Mouse (Mus musculus) testis, adult 2 months (tissue): ENCODE results near the gene AA467197. TPM values are rescaled to one million over a fixed set of nuclear protein-coding genes. Genes with fewer than 3 reads are reported as not detected.

Experiments used
- H3K27ac ChIP-seq: fragments of 200-500 bp; 2 replicates; pipeline ENCODE4 v1.5.1; 2012; ENCODE audit warnings: low read depth, low read length; ENCODE audit not compliant: control insufficient read depth, insufficient read depth
- H3K27me3 ChIP-seq: fragments of 200-500 bp; 2 replicates; pipeline ENCODE4 v1.6.1; 2012; ENCODE audit warnings: mild to moderate bottlenecking, low read length, moderate library complexity; ENCODE audit not compliant: control insufficient read depth, insufficient read depth
- H3K36me3 ChIP-seq: fragments of 200-500 bp; 2 replicates; pipeline ENCODE4 v1.6.1; 2012; ENCODE audit warnings: mild to moderate bottlenecking, low read length; ENCODE audit not compliant: control insufficient read depth, insufficient read depth
- H3K4me1 ChIP-seq: fragments of 200-500 bp; 2 replicates; pipeline ENCODE4 v1.6.1; 2012; ENCODE audit warnings: low read length; ENCODE audit not compliant: control insufficient read depth, insufficient read depth
- H3K4me3 ChIP-seq: fragments of 200-500 bp; 2 replicates; pipeline ENCODE4 v1.5.1; 2012; ENCODE audit warnings: low read depth, mild to moderate bottlenecking, low read length, moderate library complexity, mixed read lengths; ENCODE audit not compliant: control insufficient read depth
- CTCF ChIP-seq: fragments of 200-500 bp; IDR thresholded peaks from 2 replicates; pipeline ENCODE4 v1.5.1; 2012; ENCODE audit warnings: low read depth, mild to moderate bottlenecking, inconsistent platforms, low read length, moderate library complexity; ENCODE audit not compliant: control insufficient read depth, insufficient read depth, insufficient replicate concordance
- POLR2A ChIP-seq: fragments of 200-500 bp; IDR thresholded peaks from 2 replicates; pipeline ENCODE4 v1.6.1; 2012; ENCODE audit warnings: low read depth, mild to moderate bottlenecking, inconsistent platforms, low read length, moderate library complexity; ENCODE audit not compliant: control insufficient read depth
- polyA plus RNA-seq: library from polyadenylated mRNA; depleted of rRNA; stranded (reverse); fragments of >200 nt; gene quantifications from 2 replicates; pipeline ENCODE4 v1.2.3, GENCODE M21; 2012

Gene AA467197
- polyA plus RNA-seq, 1 experiment = 157 TPM

DNA sequence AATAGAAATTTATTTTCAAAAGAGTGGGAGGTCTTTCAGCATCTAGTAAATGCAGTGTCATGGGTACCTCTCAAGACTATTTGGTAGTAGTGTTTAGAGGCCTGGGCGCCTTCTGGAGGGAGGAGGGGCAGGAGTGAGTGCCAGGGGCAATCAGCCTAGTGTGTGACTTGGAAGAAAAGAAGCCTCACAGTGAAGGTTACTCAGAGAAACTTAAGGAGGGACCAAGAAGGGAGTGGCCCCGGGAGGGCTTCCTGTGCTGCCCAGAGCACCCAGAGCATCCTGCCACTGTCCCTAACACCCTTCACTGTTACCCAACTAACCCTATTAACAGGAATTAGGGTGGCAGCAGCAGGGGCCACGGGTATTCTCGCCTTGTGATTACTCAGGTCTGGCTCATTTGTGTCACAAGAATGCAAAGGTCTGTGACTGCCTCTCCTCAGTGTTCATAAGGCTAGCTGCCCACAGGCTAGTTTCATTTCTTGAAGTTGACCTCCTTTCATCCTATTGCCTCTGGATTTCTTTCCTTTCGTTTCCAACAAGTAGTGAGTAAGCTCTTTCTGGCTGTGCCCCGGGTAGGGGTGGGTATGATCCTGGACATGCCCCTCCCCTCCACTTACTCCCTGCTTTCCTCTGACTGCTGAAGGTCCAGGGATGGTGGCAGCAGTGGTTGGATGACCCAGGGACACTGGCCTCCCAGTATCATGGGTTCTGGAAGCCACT, 28.6 kb downstream of the AA467197 start:
- no peaks in the 10 kb centered on the region for H3K27me3 ChIP-seq
- H3K27ac ChIP-seq = no peak overlapping the region
- no peaks in the 10 kb centered on the region for H3K36me3 ChIP-seq
- H3K4me3 ChIP-seq = peak overlapping the region; percentile 19
- H3K4me1 ChIP-seq = no peaks in the 10 kb centered on the region
- TF ChIP-seq CTCF = no peak
- TF ChIP-seq POLR2A = no peak

DNA sequence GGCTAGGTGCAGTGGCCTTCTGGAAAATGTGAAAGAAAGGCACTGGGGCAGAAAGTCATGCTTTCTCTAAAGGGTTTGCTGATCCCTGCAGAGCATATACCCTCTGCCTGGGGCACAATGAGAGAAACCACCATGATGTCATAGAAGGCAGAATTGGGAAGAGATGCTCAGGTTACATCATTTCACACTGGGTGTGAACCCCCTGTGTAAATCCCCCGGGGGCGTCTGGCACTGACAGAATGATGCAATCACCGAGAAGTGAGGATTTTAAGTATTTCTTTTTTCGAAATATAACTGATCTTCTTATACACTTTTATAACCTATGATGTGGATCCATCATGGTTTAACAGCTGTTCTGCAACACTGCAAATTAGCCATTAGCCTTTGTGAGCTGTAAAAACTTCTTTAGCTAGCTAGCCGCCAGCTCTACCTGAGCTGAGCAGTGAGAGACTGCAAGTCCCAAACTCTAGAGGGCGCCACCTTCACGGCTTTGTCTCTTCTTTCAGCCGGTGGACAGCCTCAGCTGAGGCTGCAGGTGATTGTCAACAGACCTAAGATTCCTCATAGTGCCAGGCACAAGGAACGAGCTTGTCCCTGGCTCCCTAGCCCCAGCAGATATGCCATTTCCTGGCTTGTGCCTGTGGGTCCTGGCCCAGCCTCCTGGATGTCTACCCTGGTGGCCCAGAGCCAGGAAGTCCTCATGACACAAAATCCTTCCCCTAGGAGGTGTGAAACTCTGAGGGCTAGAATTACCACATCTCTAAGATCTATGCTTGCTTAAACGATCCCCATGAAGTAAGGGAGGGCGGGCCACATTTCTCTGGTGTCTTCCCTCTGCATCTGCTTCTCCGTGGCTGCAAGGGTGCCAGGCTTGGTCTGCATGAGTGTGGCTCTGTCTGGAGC, 29.4 kb downstream of the AA467197 start:
- no peaks in the 10 kb centered on the region for H3K36me3 ChIP-seq
- H3K4me1 ChIP-seq = no peaks in the 10 kb centered on the region
- H3K27me3 ChIP-seq = no peaks in the 10 kb centered on the region
- H3K27ac ChIP-seq = no peak overlapping the region
- H3K4me3 ChIP-seq = peak overlapping the region; percentile 23
- no peak for TF ChIP-seq POLR2A
- peak; percentile 64; the same call in 1 of the 2 replicates for TF ChIP-seq CTCF

DNA sequence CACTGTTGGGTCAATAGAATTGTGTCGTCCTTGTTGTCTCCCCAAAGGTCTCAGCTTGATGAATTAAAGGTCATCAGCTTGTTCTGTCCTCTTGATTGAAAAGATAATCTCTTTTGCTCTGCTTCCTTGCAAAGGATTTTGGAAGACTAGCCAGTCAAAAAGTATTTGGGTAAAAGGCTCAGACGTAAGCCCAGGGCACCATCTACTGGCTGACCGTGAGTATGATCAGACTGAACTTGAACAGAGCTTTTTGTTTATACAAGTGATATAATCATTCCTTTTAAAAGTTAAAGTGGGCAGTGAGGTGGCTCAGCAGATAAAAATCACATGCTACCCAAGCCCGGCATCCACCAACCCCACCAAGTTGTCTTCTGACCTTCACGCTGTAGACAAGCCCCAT, 31.1 kb downstream of the AA467197 start:
- no peak overlapping the region for H3K4me3 ChIP-seq
- no peaks in the 10 kb centered on the region for H3K27me3 ChIP-seq
- TF ChIP-seq POLR2A = no peak
- TF ChIP-seq CTCF = no peak
- no peaks in the 10 kb centered on the region for H3K4me1 ChIP-seq
- no peaks in the 10 kb centered on the region for H3K36me3 ChIP-seq
- H3K27ac ChIP-seq = no peak overlapping the region

DNA sequence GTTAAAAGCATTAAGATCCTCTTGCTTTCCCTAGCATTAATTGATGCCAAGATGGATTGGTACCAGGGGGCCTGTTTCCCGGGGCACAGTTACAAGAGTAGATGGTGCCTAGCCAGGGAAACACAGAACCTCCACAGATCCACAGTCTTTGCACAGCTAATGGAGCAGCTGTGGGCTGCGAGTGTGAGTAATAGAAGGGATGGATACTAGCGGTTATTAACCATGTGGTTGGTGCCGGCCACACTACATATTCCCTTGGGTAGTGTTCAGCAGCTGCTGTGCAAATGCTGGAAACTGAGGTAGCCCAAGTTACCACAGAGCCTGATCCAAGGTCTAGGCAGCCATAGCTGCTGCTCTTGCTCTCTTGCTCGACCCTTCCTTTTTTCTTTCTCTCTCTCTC, 34.9 kb downstream of the AA467197 start:
- Histone ChIP-seq H3K27ac (no peak overlapping the region), H3K4me1 (no peaks in the 10 kb centered on the region), H3K27me3 (no peaks in the 10 kb centered on the region), H3K36me3 (no peaks in the 10 kb centered on the region), H3K4me3 (no peak overlapping the region)
- TF ChIP-seq POLR2A (no peak), CTCF (no peak)

DNA sequence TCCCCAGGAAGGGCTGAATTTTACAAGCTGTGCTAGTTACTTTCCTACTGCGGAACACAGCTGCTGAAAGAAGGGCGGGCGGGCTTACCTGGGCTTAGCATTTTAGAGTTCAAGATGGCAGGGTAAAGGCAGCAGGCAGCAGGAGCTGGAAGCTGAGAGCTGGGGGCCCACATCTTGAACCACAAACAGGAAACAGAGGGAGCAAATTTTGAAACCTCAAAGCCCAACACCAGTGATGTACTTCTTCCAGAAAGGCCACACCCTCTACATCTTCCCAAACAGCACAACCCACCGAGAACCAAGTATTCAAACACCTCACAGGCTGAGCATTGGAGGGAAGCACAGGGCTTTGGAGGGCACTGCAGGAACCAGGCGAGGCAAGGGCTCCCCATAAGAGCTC, 36.1 kb downstream of the AA467197 start:
- H3K27me3 ChIP-seq = no peaks in the 10 kb centered on the region
- H3K4me3 ChIP-seq = no peak overlapping the region
- H3K4me1 ChIP-seq = no peaks in the 10 kb centered on the region
- no peaks in the 10 kb centered on the region for H3K36me3 ChIP-seq
- TF ChIP-seq POLR2A (no peak), CTCF (no peak)
- H3K27ac ChIP-seq = no peak overlapping the region

DNA sequence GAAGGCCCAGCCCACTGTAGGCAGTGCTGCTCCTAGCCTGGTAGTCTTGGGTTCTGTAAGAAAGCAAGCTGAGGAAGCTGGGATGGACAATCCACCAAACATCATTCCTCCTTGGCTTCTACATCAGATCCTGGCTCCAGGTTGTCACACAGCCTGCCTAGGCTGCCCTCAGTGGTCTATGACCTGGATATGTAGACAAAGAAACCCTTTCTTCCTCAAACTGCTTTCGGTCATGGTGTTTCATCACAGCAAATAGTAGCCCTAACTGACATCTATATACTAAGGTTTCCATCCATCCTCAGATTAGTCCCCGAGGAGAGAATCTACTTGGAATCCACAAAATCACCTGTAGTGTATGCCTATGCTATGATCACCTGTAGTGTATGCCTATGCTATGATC, 38.3 kb downstream of the AA467197 start:
- Histone ChIP-seq H3K36me3 (no peaks in the 10 kb centered on the region), H3K27ac (no peak overlapping the region), H3K4me3 (no peak overlapping the region), H3K27me3 (no peaks in the 10 kb centered on the region), H3K4me1 (no peaks in the 10 kb centered on the region)
- no peak for TF ChIP-seq POLR2A

DNA sequence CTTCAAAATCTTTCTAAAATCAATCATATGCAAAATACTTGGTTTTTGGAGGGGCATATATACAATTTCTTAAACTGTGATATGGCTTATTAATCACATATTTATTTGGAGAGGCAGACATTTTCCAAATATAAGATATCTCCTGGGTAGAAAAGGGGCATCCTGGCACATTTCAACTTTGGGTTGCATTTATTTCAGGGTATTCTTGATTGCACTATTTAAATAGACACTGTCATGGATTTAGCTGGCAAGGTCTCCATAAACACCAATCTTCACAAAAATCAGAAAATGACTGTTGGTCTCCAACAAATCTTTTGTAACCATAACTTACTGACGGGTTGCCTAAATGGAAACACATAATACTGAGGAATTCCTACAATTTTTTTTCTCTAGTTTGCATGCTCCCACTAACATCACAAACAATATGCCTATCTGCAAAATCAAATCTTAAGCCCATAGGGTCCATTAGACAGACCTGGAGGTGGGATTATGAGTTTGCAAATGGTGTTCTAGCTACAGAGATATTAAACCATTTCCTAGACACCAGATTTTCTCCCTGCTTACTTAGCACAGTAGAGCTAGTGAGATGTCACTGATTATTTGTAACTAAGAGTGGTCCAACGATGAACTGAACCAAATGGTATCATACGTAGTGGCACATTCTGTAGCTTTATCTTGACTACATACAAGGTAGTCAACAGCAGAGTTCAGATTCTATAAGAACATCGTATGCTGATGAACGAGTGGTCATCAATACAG, 44.8 kb downstream of the AA467197 start:
- no peak for TF ChIP-seq POLR2A
- TF ChIP-seq CTCF = no peak
- Histone ChIP-seq H3K27me3 (no peaks in the 10 kb centered on the region), H3K27ac (no peak overlapping the region), H3K4me1 (no peaks in the 10 kb centered on the region), H3K36me3 (no peaks in the 10 kb centered on the region), H3K4me3 (no peak overlapping the region)
